In the genomic region with DNA sequence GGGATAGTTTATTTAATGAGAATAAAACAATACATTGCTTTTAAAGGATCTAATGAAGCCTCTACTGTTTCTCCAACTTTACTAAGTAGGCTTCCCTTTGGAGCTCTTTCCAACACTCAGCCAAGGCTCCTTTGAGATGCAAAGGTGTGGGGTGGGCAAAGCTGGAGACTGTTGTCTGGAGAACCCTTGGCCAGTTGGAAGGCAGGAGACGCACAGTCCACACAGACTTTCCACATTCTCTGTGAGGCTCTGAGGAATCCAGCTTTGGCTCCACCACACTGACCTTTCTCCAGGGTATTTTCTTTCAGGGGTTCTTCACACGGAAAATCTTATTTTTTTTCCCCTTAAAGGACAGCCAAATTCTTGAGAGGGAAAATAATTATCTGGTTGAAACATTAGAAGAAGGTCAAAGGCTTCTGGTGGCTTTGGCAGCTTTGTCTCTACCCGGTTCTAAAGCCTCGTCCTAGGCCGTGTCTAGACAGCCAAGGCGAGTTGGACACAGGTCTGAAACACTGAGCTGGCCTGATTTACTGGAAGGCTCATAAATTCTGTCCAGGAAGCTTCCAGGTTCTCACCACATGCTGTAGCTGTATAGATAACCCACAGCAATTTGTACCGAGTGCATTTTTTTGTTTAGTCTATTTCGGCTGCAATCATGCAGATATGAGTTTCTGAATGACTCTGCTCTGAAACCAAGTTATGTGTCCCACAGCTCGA, we compare ENCODE assay signal across 8 mouse cellular contexts.
A peak's percentile ranks its signal among the peaks of the same experiment; 100 is the strongest.
DNase-seq lines count a peak whose midpoint lies in the region; ATAC-seq and TF ChIP-seq lines count a peak whose summit lies in the region.
"Had no signal": no experiment of that assay in that cellular context is flagged by ENCODE, and none has a peak within 500 bp of the region (broad histone marks: within the 10 kb centered on the region; RNA-seq: fewer than 3 reads in every experiment).

No protein-coding gene starts in this region.

- no peak for ATAC-seq in heart, embryonic 14.5 days (ENCODE audit: insufficient number of reproducible peaks, insufficient read depth, low FRiP score, low read depth)
- peak; percentile 71 for ATAC-seq in limb, embryonic 14.5 days (ENCODE audit: low FRiP score, low read depth)
- no peak for ATAC-seq in midbrain, postnatal 0 days (ENCODE audit: low FRiP score)
- ATAC-seq in forebrain, embryonic 12.5 days (ENCODE audit: low FRiP score), result no peak

- H3K36me3 ChIP-seq in heart, embryonic 14.5 days (ENCODE audit: control insufficient read depth, insufficient read depth, low read length), result no peaks in the 10 kb centered on the region
- no peaks in the 10 kb centered on the region; the same call in 1 of the 2 replicates for H3K36me3 ChIP-seq in limb, embryonic 14.5 days (ENCODE audit: control insufficient read depth, insufficient read depth, low read length)
- H3K36me3 ChIP-seq in midbrain, postnatal 0 days (ENCODE audit: insufficient read depth, low read length), result no peaks in the 10 kb centered on the region
- no peaks in the 10 kb centered on the region for H3K36me3 ChIP-seq in forebrain, embryonic 12.5 days (replicated peaks)

- H3K4me2 ChIP-seq in heart, embryonic 14.5 days (ENCODE audit: low read length), result no peak overlapping the region
- H3K4me2 ChIP-seq in limb, embryonic 14.5 days (replicated peaks; ENCODE audit: low read depth, low read length, severe bottlenecking), result no peak overlapping the region
- no peak overlapping the region for H3K4me2 ChIP-seq in midbrain, postnatal 0 days (ENCODE audit: low read depth, low read length, poor library complexity, severe bottlenecking)
- H3K4me2 ChIP-seq in forebrain, embryonic 12.5 days, result no peak overlapping the region

- peak overlapping the region; percentile 48 to 76; a peak in 3 of 4 replicates for H3K27ac ChIP-seq in heart, embryonic 14.5 days (replicated peaks in 1 of 2; ENCODE audit: control insufficient read depth in 1 of 2, insufficient read depth in 1 of 2, low read depth in 2 of 2, low read length in 2 of 2)
- H3K27ac ChIP-seq in limb, embryonic 14.5 days (replicated peaks; ENCODE audit: low read depth, low read length), result peak overlapping the region; percentile 84
- H3K27ac ChIP-seq in midbrain, postnatal 0 days (ENCODE audit: low read depth, low read length), result no peak overlapping the region
- H3K27ac ChIP-seq in forebrain, embryonic 12.5 days, result no peak overlapping the region

- peaks cover 2 to 3% of the 10 kb centered on the region in 2 experiments; a peak in 2 of 4 replicates for H3K4me1 ChIP-seq in heart, embryonic 14.5 days (ENCODE audit: control insufficient read depth in 2 of 2, insufficient read depth in 2 of 2, low read length in 2 of 2)
- H3K4me1 ChIP-seq in limb, embryonic 14.5 days (ENCODE audit: control insufficient read depth, insufficient read depth, low read length), result peaks cover 14% of the 10 kb centered on the region
- H3K4me1 ChIP-seq in midbrain, postnatal 0 days (ENCODE audit: insufficient read depth, low read length), result no peaks in the 10 kb centered on the region
- no peaks in the 10 kb centered on the region for H3K4me1 ChIP-seq in forebrain, embryonic 12.5 days

- H3K4me3 ChIP-seq in heart, embryonic 14.5 days (ENCODE audit: control insufficient read depth in 1 of 2, insufficient read depth in 1 of 2, low read depth in 1 of 2, low read length in 2 of 2), result no peak overlapping the region
- H3K4me3 ChIP-seq in limb, embryonic 14.5 days (replicated peaks; ENCODE audit: low read length), result no peak overlapping the region
- no peak overlapping the region for H3K4me3 ChIP-seq in midbrain, postnatal 0 days (ENCODE audit: low read depth, low read length)
- H3K4me3 ChIP-seq in forebrain, embryonic 12.5 days (replicated peaks), result no peak overlapping the region

- no peak overlapping the region for H3K9ac ChIP-seq in heart, embryonic 14.5 days (ENCODE audit: low read length)
- H3K9ac ChIP-seq in limb, embryonic 14.5 days (ENCODE audit: low read depth, low read length, severe bottlenecking), result no peak overlapping the region
- H3K9ac ChIP-seq in midbrain, postnatal 0 days (replicated peaks; ENCODE audit: low read length, poor library complexity, severe bottlenecking), result no peak overlapping the region
- H3K9ac ChIP-seq in forebrain, embryonic 12.5 days, result no peak overlapping the region

- H3K27me3 ChIP-seq in heart, embryonic 14.5 days (ENCODE audit: control insufficient read depth, insufficient read depth, low read length), result no peaks in the 10 kb centered on the region
- H3K27me3 ChIP-seq in limb, embryonic 14.5 days (ENCODE audit: control insufficient read depth, insufficient read depth, low read length), result no peaks in the 10 kb centered on the region
- no peaks in the 10 kb centered on the region for H3K27me3 ChIP-seq in midbrain, postnatal 0 days (ENCODE audit: insufficient read depth, low read length)
- H3K27me3 ChIP-seq in forebrain, embryonic 12.5 days, result no peaks in the 10 kb centered on the region

- no peak for TF ChIP-seq CTCF in midbrain, postnatal 0 days (IDR thresholded peaks at IDR 0.05)

- TF ChIP-seq POLR2A in limb, embryonic 14.5 days (IDR thresholded peaks at IDR 0.05; ENCODE audit: borderline replicate concordance, extremely low read depth, insufficient read depth, insufficient read length), result no peak

- peaks cover 3% of the 10 kb centered on the region; the same call in 1 of the 2 replicates for H3K9me3 ChIP-seq in heart, embryonic 14.5 days (ENCODE audit: control insufficient read depth, low read length)
- H3K9me3 ChIP-seq in limb, embryonic 14.5 days (ENCODE audit: control insufficient read depth, low read length), result peaks cover 4% of the 10 kb centered on the region; the same call in 1 of the 2 replicates
- no peaks in the 10 kb centered on the region for H3K9me3 ChIP-seq in midbrain, postnatal 0 days (ENCODE audit: low read length)
- no peaks in the 10 kb centered on the region for H3K9me3 ChIP-seq in forebrain, embryonic 12.5 days

- WGBS in heart, embryonic 14.5 days, result 51% methylated on average over 9 of the region's 9 CpGs
- WGBS in limb, embryonic 14.5 days, result 29% methylated on average over 9 of the region's 9 CpGs
- 77% methylated on average over 9 of the region's 9 CpGs for WGBS in midbrain, postnatal 0 days
- WGBS in forebrain, embryonic 12.5 days, result 79% methylated on average over 9 of the region's 9 CpGs

- DNase-seq in Muller cell, postnatal 12 days (ENCODE audit: inconsistent ontology term), result peak; percentile 86
- DNase-seq in brain, adult 2 months (ENCODE audit: low read depth, low spot score), result peak; percentile 21
- DNase-seq in limb, embryonic 14.5 days (ENCODE audit: low spot score), result peak; percentile 56
- DNase-seq in thymus, postnatal 36 days, result no peak
- no peak for DNase-seq in midbrain, postnatal 0 days (ENCODE audit: low spot score)
- DNase-seq: adrenal gland, postnatal 25 days had no signal

Comparison
In these comparisons a context has a peak if more than half of its experiments do, and no peak if none do; other contexts are left out.
1. DNase-seq: peak in Muller cell, postnatal 12 days (single experiment), brain, adult 2 months (single experiment) and limb, embryonic 14.5 days (single experiment); none in thymus, postnatal 36 days (0 of 2) and midbrain, postnatal 0 days (single experiment).
2. H3K27ac ChIP-seq: peak in heart, embryonic 14.5 days (2 of 2) and limb, embryonic 14.5 days (single experiment); none in midbrain, postnatal 0 days (single experiment) and forebrain, embryonic 12.5 days (single experiment).